Mouse (Mus musculus): ENCODE measurements around the gene Nkain4. TPM values are rescaled to one million over a fixed set of nuclear protein-coding genes. Genes with fewer than 3 reads are reported as not detected.

The Nkain4 gene
- polyA plus RNA-seq (2015; fragmentation: Nextera tagmentation; extraction: Ambion mirVana) = 53.3 and 53.8 TPM in 2 replicates

DNA sequence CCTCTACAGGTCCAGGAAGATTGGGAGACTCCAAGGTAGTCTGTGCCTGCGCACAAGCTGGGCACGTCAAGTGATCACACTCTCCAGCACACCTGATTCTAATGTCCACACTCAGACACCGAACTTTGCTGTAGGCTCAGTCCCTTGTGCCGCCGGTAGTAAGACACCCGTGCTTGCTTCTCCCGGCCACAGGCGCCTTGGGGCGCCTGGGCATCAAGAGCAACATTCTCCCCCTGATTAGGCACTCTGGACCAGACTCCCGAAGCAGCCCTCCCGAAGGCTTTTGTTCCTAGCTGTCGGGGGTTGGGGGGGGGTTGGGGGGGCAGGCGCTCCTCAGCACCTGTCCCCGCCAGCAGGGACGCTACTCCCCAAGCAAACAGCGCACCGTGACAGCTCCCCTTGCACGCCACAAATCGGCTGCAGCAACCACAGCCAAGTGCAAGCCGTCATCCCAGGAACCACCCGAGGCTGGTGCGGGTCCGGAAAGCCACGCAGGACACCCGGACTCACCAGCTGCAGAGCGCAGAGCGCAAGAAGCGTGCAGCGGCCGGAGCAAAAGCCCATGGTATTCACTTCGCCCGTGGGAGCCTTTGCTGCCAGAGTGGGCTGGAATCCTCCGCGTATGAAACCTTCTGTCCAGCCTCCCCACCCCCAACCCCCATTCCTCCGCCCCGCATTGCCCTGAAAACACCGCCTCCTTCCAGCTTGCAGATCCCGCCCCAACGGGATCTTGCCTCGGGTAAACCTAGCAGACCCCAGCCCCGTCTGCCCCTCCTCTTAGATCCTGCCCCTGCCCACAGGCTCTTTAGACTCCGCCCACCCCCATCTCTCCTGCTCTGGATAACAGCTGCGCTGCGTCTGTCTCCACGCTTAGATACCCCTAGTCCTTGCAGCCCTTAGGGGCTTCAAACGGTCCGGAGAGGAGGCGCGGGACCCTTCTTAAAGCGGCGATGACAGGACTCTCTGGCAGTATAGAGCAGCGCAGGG, at the start of gene Nkain4:
TSS of gene Nkain4 (minus strand) at position 639 of the 987 bp plus-strand sequence.
- WGBS = under 1% methylated on average over 47 of the region's 52 CpGs
- no peaks in the 10 kb centered on the region for H3K9me3 ChIP-seq (replicated peaks)
- H3K4me1 ChIP-seq = peaks cover 47% of the 10 kb centered on the region
- H3K36me3 ChIP-seq (ENCODE audit: poor library complexity, severe bottlenecking) = no peaks in the 10 kb centered on the region
- peaks cover 6% of the 10 kb centered on the region; the same call in 1 of the 2 replicates for H3K27me3 ChIP-seq
- ATAC-seq = peak; percentile 94
- peak within 1 kb of the TSS; percentile 69 for H3K4me3 ChIP-seq
- peak within 1 kb of the TSS; percentile 92 for H3K27ac ChIP-seq
- H3K9ac ChIP-seq = peak within 1 kb of the TSS; percentile 80
- peak within 1 kb of the TSS; percentile 86 for H3K4me2 ChIP-seq

DNA sequence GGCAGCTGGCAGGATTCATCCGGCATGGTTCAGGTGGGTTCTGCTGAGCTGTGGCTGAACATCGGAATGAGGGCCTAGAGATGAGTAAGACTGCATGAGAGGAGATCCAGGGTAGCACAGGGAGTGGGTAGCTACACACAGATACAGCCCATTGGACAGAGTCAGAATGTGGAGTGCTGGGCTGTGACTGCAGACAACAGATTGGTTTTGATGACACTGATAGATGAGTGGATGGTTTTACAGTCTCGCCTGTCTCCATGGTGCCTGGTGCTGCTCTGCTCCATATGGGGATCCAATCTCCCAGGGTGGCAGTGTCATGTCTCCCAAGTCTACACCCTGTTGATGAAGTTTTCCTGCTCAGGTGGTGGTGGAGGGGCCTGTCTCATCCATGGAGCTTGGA, 42.4 kb upstream of the Nkain4 start:
- WGBS = 79% methylated on average over 3 of the region's 3 CpGs
- H3K36me3 ChIP-seq (ENCODE audit: poor library complexity, severe bottlenecking) = no peaks in the 10 kb centered on the region
- H3K4me1 ChIP-seq = no peaks in the 10 kb centered on the region
- no peak overlapping the region for H3K4me3 ChIP-seq
- H3K27me3 ChIP-seq = no peaks in the 10 kb centered on the region
- H3K4me2 ChIP-seq = no peak overlapping the region
- peak; percentile 24; the same call in 1 of the 2 replicates for ATAC-seq
- H3K27ac ChIP-seq = no peak overlapping the region
- no peaks in the 10 kb centered on the region for H3K9me3 ChIP-seq (replicated peaks)
- H3K9ac ChIP-seq = no peak overlapping the region

DNA sequence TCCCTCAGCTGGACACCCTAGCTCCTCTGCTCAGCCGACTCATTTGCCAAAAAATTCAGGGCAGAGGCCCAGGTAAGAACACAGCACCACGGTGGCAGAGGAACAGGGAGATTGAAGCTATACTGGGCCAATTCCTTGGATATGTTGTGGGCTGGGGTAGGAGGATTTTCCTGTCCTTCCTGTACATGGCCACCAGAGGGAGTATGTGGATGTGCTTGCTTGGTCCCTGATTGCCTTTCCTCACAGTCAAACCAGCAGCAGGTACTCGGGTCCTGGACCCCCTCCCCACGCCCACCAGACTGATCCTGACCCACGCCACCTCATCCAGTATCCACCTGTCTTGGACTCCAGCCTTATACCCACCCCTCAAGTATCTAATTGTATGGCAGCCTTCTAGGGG, 41.9 kb upstream of the Nkain4 start:
- H3K27ac ChIP-seq = no peak overlapping the region

DNA sequence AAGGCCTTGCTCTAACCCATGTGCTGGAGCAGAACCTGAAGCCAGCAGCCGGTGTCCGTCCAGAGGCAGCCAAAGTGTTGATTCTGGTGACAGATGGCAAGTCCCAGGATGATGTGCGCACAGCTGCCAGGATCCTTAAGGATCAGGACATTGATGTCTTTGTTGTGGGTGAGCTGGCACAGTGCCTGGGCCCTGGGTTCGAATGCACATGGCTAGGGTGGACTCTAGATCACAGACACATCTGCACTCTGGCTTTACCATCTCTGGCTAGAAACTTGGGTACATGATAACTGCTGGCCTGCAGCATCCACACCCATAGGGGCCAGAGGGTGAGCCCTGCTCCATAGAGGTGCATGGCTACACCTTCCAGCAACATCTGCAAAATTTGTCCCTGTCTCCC, 41.0 kb upstream of the Nkain4 start:
- H3K36me3 ChIP-seq (ENCODE audit: poor library complexity, severe bottlenecking) = no peaks in the 10 kb centered on the region
- H3K4me3 ChIP-seq = no peak overlapping the region
- 86% methylated on average over 4 of the region's 4 CpGs for WGBS
- H3K4me2 ChIP-seq = no peak overlapping the region
- no peaks in the 10 kb centered on the region for H3K9me3 ChIP-seq (replicated peaks)
- H3K4me1 ChIP-seq = no peaks in the 10 kb centered on the region
- ATAC-seq = no peak
- no peaks in the 10 kb centered on the region for H3K27me3 ChIP-seq
- H3K9ac ChIP-seq = no peak overlapping the region
- H3K27ac ChIP-seq = no peak overlapping the region

More for the DNA sequence above, 41.9 kb upstream of the Nkain4 start:
- Histone ChIP-seq H3K9me3 (replicated peaks) (no peaks in the 10 kb centered on the region), H3K4me2 (no peak overlapping the region), H3K4me3 (no peak overlapping the region), H3K9ac (no peak overlapping the region), H3K4me1 (no peaks in the 10 kb centered on the region), H3K27me3 (no peaks in the 10 kb centered on the region), H3K36me3 (ENCODE audit: poor library complexity, severe bottlenecking) (no peaks in the 10 kb centered on the region)
- peak; percentile 77 for ATAC-seq
- 14% methylated on average over 5 of the region's 5 CpGs for WGBS

DNA sequence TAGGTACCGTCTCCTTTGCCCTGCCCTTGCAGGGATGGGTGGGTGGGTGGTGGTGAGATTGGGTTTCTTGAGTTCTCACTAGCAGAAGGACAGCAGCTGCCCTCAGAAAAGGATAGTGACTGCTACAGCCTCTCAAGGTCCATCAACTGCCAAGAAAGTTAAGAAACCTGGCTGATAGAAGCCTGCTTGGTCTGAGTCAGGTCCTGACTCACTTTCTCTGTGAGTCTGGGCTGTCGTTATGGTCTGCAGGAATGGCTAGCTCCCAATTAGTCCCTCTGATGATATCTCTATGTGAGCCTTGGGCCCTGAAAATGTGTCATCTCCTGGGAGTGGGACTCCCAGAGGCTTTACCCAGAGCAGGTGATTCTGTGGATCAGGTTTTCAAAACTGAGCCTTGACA, 39.9 kb upstream of the Nkain4 start:
- H3K36me3 ChIP-seq (ENCODE audit: poor library complexity, severe bottlenecking) = no peaks in the 10 kb centered on the region
- H3K4me2 ChIP-seq = no peak overlapping the region
- no peak overlapping the region for H3K27ac ChIP-seq
- no peaks in the 10 kb centered on the region for H3K4me1 ChIP-seq
- H3K4me3 ChIP-seq = no peak overlapping the region
- ATAC-seq = no peak
- 85% methylated on average over 2 of the region's 2 CpGs for WGBS
- no peaks in the 10 kb centered on the region for H3K27me3 ChIP-seq
- no peaks in the 10 kb centered on the region for H3K9me3 ChIP-seq (replicated peaks)
- no peak overlapping the region for H3K9ac ChIP-seq

DNA sequence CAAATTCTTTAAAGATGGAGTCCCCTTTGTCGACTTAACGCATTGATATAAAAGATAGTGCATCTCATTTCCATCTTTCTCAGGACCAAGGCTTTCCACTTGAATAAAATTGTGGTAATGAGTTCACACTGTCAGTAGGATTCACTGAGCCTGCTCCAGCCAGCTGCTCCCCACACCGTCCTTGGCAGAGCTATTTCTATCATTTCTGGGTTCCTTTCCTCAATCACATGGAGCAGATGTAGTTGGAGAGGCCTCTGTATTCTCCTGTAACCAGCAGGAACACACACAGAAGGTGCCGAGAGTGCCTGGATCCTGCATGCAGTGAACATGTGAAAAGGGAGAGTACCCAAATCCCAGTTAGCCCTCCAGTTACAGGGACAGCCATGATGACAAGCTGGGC, 35.8 kb upstream of the Nkain4 start:
- Histone ChIP-seq H3K36me3 (ENCODE audit: poor library complexity, severe bottlenecking) (no peaks in the 10 kb centered on the region), H3K27ac (0 out of 2 replicates have a peak overlapping the region, but pooled peaks have one; percentile 22), H3K4me3 (no peak overlapping the region), H3K4me1 (no peaks in the 10 kb centered on the region), H3K9ac (no peak overlapping the region), H3K9me3 (replicated peaks) (no peaks in the 10 kb centered on the region), H3K27me3 (no peaks in the 10 kb centered on the region), H3K4me2 (no peak overlapping the region)
- ATAC-seq = 0 out of 2 replicates have a peak, but pooled peaks have one; percentile 36
- 62% methylated on average over 4 of the region's 4 CpGs for WGBS

DNA sequence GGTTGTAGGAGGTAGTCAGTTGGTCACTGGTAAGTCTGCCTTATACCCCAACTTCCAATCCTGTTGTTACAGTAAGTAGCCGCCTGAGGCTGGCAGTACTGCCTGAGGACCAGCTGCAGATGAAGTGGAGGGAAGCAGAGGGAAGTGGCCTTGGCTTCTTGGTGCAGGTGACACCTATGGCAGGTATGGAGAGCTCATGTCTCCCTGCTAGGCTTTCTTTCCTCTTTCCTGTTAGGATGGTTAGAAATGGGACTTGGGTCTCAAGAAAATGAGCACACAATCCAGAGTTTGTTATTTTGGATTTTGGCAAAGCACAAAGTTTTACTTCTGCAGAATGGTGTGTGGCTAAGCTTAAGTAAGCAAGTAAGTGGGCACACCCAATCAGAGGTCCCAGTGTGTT, 34.4 kb upstream of the Nkain4 start:
- no peaks in the 10 kb centered on the region for H3K27me3 ChIP-seq
- H3K4me3 ChIP-seq = no peak overlapping the region
- no peak overlapping the region for H3K27ac ChIP-seq
- peaks cover 4% of the 10 kb centered on the region for H3K36me3 ChIP-seq (ENCODE audit: poor library complexity, severe bottlenecking)
- no peaks in the 10 kb centered on the region for H3K4me1 ChIP-seq
- ATAC-seq = no peak
- 86% methylated on average over 1 of the region's 1 CpGs for WGBS
- no peaks in the 10 kb centered on the region for H3K9me3 ChIP-seq (replicated peaks)
- H3K9ac ChIP-seq = no peak overlapping the region
- H3K4me2 ChIP-seq = no peak overlapping the region

DNA sequence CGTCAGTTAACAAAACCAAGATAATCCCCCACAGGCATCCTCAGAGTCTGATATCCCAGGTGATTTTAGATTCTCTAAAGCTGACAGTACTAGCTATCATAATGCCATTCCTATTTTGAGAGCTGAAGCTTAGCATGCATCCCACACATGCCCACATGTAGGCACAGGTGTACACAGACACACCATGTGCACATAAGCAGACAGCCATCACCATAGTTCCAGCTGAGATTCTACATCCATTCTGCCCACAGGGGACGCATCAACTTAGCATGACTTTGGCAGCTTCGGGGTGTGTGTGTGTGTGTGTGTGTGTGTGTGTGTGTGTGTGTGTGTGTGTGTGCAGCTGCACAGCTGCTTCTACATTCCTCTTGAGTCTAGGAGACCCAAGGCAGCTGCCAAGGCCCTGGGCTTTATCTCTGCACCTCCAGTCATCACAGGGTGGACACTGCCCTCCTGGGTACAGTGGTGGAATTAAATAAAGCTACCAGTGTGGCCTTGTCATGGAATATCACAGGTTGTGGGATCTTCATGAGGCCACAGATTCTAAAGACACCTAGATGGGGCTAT, 33.9 kb upstream of the Nkain4 start:
- no peak overlapping the region for H3K4me3 ChIP-seq
- H3K9me3 ChIP-seq (replicated peaks) = no peaks in the 10 kb centered on the region
- no peak overlapping the region for H3K27ac ChIP-seq
- no peak for ATAC-seq
- no peaks in the 10 kb centered on the region for H3K4me1 ChIP-seq
- H3K27me3 ChIP-seq = no peaks in the 10 kb centered on the region
- peaks cover 9% of the 10 kb centered on the region for H3K36me3 ChIP-seq (ENCODE audit: poor library complexity, severe bottlenecking)
- H3K9ac ChIP-seq = no peak overlapping the region
- no peak overlapping the region for H3K4me2 ChIP-seq
- 69% methylated on average over 3 of the region's 3 CpGs for WGBS

DNA sequence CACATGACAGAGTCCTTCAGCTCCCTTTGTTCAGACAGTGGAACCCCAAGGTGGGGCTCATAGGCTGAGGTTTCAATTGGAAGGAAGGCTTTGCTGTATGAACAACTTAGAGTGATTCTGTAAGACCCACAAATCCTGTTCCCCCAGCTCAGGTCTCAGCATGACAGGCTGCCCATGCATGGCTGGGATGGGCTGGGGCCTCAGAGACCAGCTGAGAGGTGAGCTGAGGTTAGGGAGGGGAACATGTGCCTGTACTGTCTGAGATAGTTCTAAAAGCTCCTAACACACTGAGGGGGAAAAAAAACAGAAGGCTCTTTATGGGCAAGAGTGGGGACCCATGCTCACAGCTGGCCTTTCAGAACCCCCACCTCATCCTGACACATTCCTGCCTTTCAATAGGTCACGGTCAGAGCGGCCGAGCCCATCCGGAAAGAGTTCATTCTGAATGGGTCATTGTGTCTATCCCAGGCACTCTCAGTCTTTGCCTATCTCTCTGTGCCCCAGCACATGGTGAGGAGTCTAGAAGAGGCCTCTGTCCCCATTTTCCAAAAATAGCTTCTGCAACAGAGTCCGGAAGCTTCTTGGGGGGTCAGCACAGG, 33.0 kb upstream of the Nkain4 start:
- no peaks in the 10 kb centered on the region for H3K9me3 ChIP-seq (replicated peaks)
- H3K4me1 ChIP-seq = no peaks in the 10 kb centered on the region
- WGBS = 63% methylated on average over 5 of the region's 5 CpGs
- H3K27ac ChIP-seq = no peak overlapping the region
- ATAC-seq = no peak
- H3K4me2 ChIP-seq = no peak overlapping the region
- H3K4me3 ChIP-seq = no peak overlapping the region
- H3K36me3 ChIP-seq (ENCODE audit: poor library complexity, severe bottlenecking) = peaks cover 18% of the 10 kb centered on the region
- H3K9ac ChIP-seq = no peak overlapping the region
- no peaks in the 10 kb centered on the region for H3K27me3 ChIP-seq

DNA sequence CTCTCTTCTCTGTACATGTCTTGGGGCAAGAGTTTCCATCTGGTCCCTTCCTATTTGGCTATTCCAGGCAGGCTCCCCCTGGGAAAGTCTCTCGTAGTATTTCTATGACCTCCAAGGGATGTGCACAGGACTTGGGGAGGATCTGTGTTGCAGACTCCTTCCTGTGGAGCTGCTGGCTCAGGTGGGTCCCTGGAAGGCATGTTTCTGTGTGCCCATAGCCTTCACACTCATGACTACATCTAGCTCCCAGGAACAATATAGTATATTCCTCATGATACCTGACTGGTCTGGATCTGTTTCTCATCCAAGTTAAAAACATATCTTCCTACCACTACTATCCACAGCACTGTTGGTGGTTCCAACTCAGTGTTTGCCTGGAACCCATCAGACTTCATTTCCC, 32.5 kb upstream of the Nkain4 start:
- no peaks in the 10 kb centered on the region for H3K4me1 ChIP-seq
- no peaks in the 10 kb centered on the region for H3K27me3 ChIP-seq
- WGBS = 83% methylated on average over 1 of the region's 1 CpGs
- no peaks in the 10 kb centered on the region for H3K9me3 ChIP-seq (replicated peaks)
- peaks cover 24% of the 10 kb centered on the region for H3K36me3 ChIP-seq (ENCODE audit: poor library complexity, severe bottlenecking)
- no peak overlapping the region for H3K27ac ChIP-seq
- H3K9ac ChIP-seq = no peak overlapping the region
- no peak overlapping the region for H3K4me2 ChIP-seq
- ATAC-seq = no peak
- H3K4me3 ChIP-seq = no peak overlapping the region

DNA sequence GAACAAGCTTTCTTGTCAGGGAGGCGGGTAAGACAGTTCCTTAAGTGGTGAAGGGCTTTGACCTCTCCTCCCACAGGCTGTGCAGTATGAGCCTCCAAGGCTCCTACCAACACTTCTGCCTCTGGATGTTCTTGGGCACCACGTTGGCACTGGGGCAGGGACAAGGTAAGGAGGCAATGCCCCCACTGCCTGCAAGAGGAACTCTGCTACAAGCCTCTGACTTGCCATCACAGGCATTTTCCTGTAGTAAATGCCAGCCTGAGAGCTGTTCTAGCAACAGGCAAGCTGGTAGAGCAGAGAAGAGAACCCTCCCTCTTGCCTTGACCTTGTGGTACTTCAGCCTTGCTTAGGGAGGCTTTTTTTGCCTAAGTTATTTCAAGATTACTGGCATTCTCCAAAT, 31.9 kb upstream of the Nkain4 start, which contains the start of gene Col20a1:
TSS of gene Col20a1 (plus strand) at position 87 of the 400 bp plus-strand sequence.
- Histone ChIP-seq H3K9me3 (replicated peaks) (no peaks in the 10 kb centered on the region), H3K9ac (no peak within 1 kb of the TSS), H3K4me3 (no peak within 1 kb of the TSS), H3K27me3 (no peaks in the 10 kb centered on the region), H3K36me3 (ENCODE audit: poor library complexity, severe bottlenecking) (peaks cover 29% of the 10 kb centered on the region), H3K27ac (no peak within 1 kb of the TSS), H3K4me1 (no peaks in the 10 kb centered on the region), H3K4me2 (no peak within 1 kb of the TSS)
- WGBS = 49% methylated on average over 2 of the region's 2 CpGs
- ATAC-seq = no peak

DNA sequence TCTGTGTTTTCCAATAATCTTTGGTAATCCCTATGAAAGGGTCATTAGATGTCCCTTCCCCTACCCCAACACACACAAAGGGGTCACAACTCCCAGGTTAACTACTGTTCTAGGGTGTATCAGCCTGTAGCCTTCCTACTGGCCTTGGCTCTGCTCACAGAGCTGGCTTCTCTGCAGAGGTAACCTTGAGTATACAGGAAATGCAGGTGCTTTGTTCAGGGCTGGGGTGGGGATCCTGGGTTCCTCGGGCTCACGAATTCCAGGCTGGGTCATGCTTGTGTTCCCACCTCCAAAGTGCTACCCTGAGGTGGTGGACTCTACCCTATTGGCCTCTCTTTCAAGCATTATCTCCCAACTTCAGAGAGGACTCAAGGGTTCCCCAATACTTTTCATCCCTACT, 31.1 kb upstream of the Nkain4 start:
- Histone ChIP-seq H3K9ac (no peak overlapping the region), H3K36me3 (ENCODE audit: poor library complexity, severe bottlenecking) (peaks cover 37% of the 10 kb centered on the region), H3K4me3 (no peak overlapping the region), H3K27me3 (no peaks in the 10 kb centered on the region), H3K4me1 (no peaks in the 10 kb centered on the region), H3K27ac (no peak overlapping the region), H3K9me3 (replicated peaks) (no peaks in the 10 kb centered on the region), H3K4me2 (no peak overlapping the region)
- no peak for ATAC-seq
- WGBS = 85% methylated on average over 2 of the region's 2 CpGs
